Mouse (Mus musculus): ENCODE measurements around the gene Efnb3. TPM values are rescaled to one million over a fixed set of nuclear protein-coding genes. Genes with fewer than 3 reads are reported as not detected.

The Efnb3 gene
- 100 to 1,000 TPM; 126 to 137 TPM for total RNA-seq (2021)
- long read RNA-seq, transcript Efnb3-201 (5 exons, 3,183 nt) = major isoform, 21 of 55 reads
- long read RNA-seq, partial matches to known transcripts = 9 of 55 reads
- long read RNA-seq, other reads (novel, unspliced or antisense) = 25 of 55 reads

- peak in 1 of 2 experiments; percentile 63 for DNase-seq (ENCODE audit: low spot score in 2 of 2)
These were observed at the start of gene Efnb3 for GRCm38 (mm10) chr11:69559851-69560765. Efnb3 (minus strand) TSS chr11:69560205.

- DNase-seq (ENCODE audit: low spot score in 2 of 2) = no peak
These were observed 49.4 kb upstream of the Efnb3 start for GRCm38 (mm10) chr11:69609416-69609815.

- DNase-seq (ENCODE audit: low spot score in 2 of 2) = no peak
These were observed 48.5 kb upstream of the Efnb3 start for GRCm38 (mm10) chr11:69608525-69608924.

GRCm38 (mm10) chr11:69606832-69607231 lies 46.8 kb upstream of the Efnb3 start:
- no peak for DNase-seq (ENCODE audit: low spot score in 2 of 2)

- DNase-seq (ENCODE audit: low spot score in 2 of 2) = no peak
These were observed 46.4 kb upstream of the Efnb3 start for GRCm38 (mm10) chr11:69606491-69606795.

GRCm38 (mm10) chr11:69605726-69606490 lies 45.9 kb upstream of the Efnb3 start, which contains the start of gene Atp1b2:
Atp1b2 (minus strand) TSS chr11:69605942.
- DNase-seq (ENCODE audit: low spot score in 2 of 2) = peak; percentile 84 to 85

GRCm38 (mm10) chr11:69604795-69605664 lies 45.0 kb upstream of the Efnb3 start:
- peak in 1 of 2 experiments; percentile 33 for DNase-seq (ENCODE audit: low spot score in 2 of 2)

- no peak for DNase-seq (ENCODE audit: low spot score in 2 of 2)
These were observed 44.3 kb upstream of the Efnb3 start for GRCm38 (mm10) chr11:69604347-69604746.

GRCm38 (mm10) chr11:69603516-69603915 lies 43.5 kb upstream of the Efnb3 start:
- DNase-seq (ENCODE audit: low spot score in 2 of 2) = no peak

GRCm38 (mm10) chr11:69601768-69602167 lies 41.8 kb upstream of the Efnb3 start:
- no peak for DNase-seq (ENCODE audit: low spot score in 2 of 2)

- peak; percentile 52 to 70 for DNase-seq (ENCODE audit: low spot score in 2 of 2)
These were observed 40.1 kb upstream of the Efnb3 start for GRCm38 (mm10) chr11:69600098-69600497.

- no peak for DNase-seq (ENCODE audit: low spot score in 2 of 2)
These were observed 39.4 kb upstream of the Efnb3 start for GRCm38 (mm10) chr11:69599436-69599835.

- no peak for DNase-seq (ENCODE audit: low spot score in 2 of 2)
These were observed 34.8 kb upstream of the Efnb3 start for GRCm38 (mm10) chr11:69594853-69595252.

GRCm38 (mm10) chr11:69592799-69593198 lies 32.8 kb upstream of the Efnb3 start:
- no peak for DNase-seq (ENCODE audit: low spot score in 2 of 2)

- peak; percentile 49 to 68 for DNase-seq (ENCODE audit: low spot score in 2 of 2)
These were observed 32.1 kb upstream of the Efnb3 start for GRCm38 (mm10) chr11:69591899-69592637.

- DNase-seq (ENCODE audit: low spot score in 2 of 2) = no peak
These were observed 31.4 kb upstream of the Efnb3 start for GRCm38 (mm10) chr11:69591424-69591823.

GRCm38 (mm10) chr11:69590622-69591021 lies 30.6 kb upstream of the Efnb3 start:
- DNase-seq (ENCODE audit: low spot score in 2 of 2) = no peak

GRCm38 (mm10) chr11:69589207-69589834 lies 29.3 kb upstream of the Efnb3 start:
- no peak for DNase-seq (ENCODE audit: low spot score in 2 of 2)

GRCm38 (mm10) chr11:69585718-69586325 lies 25.8 kb upstream of the Efnb3 start:
- DNase-seq (ENCODE audit: low spot score in 2 of 2) = no peak

Measured in layer of hippocampus, adult 18-20 months (tissue).